In genomic region chr16:95189114-95189513, GRCm38 (mm10) we compare ENCODE assay signal across 22 mouse cellular contexts.
A peak's percentile ranks its signal among the peaks of the same experiment; 100 is the strongest.
DNase-seq lines count a peak whose midpoint lies in the region; ATAC-seq and TF ChIP-seq lines count a peak whose summit lies in the region.
"Had no signal": no experiment of that assay in that cellular context is flagged by ENCODE, and none has a peak within 500 bp of the region (broad histone marks: within the 10 kb centered on the region; RNA-seq: fewer than 3 reads in every experiment).

No protein-coding gene starts in this region.

- ATAC-seq in lung, postnatal 0 days = no peak
- ATAC-seq in CD4-positive, CD25-positive, alpha-beta regulatory T cell, adult 4 months = peak; percentile 97
- ATAC-seq in activated CD4-positive, CD25-positive, alpha-beta regulatory T cell, adult 4 months = peak; percentile 97
- no peak for ATAC-seq in intestine, postnatal 0 days
- ATAC-seq: hindbrain, embryonic 16.5 days; liver, postnatal 0 days; midbrain, embryonic 15.5 days had no signal

- no peak overlapping the region for H3K4me3 ChIP-seq in lung, postnatal 0 days (ENCODE audit: low read depth, low read length)
- H3K4me3 ChIP-seq in intestine, postnatal 0 days (ENCODE audit: low read depth, low read length) = no peak overlapping the region
- no peak overlapping the region for H3K4me3 ChIP-seq in heart, adult 2 months
- H3K4me3 ChIP-seq: embryonic facial prominence, embryonic 15.5 days; midbrain, embryonic 15.5 days had no signal

- TF ChIP-seq EP300 in lung, postnatal 0 days (IDR thresholded peaks at IDR 0.05) = no peak
- TF ChIP-seq EP300 in heart, adult 2 months (IDR thresholded peaks at IDR 0.05; ENCODE audit: insufficient read depth, low read depth, low read length) = no peak

- H3K36me3 ChIP-seq in lung, postnatal 0 days (ENCODE audit: insufficient read depth, low read length) = no peaks in the 10 kb centered on the region
- no peaks in the 10 kb centered on the region for H3K36me3 ChIP-seq in intestine, postnatal 0 days (ENCODE audit: control insufficient read depth, insufficient read depth)
- H3K36me3 ChIP-seq in heart, adult 2 months (ENCODE audit: control insufficient read depth, insufficient read depth, low read length) = no peaks in the 10 kb centered on the region
- H3K36me3 ChIP-seq: embryonic facial prominence, embryonic 15.5 days; midbrain, embryonic 15.5 days had no signal

- no peaks in the 10 kb centered on the region for H3K4me1 ChIP-seq in lung, postnatal 0 days (ENCODE audit: insufficient read depth, low read depth, low read length)
- no peaks in the 10 kb centered on the region for H3K4me1 ChIP-seq in intestine, postnatal 0 days (replicated peaks; ENCODE audit: control insufficient read depth, insufficient read depth, low read length)
- no peaks in the 10 kb centered on the region for H3K4me1 ChIP-seq in heart, adult 2 months (ENCODE audit: control insufficient read depth, insufficient read depth, low read length)
- H3K4me1 ChIP-seq: embryonic facial prominence, embryonic 15.5 days; midbrain, embryonic 15.5 days had no signal

- WGBS in lung, postnatal 0 days = 79% methylated on average over 8 of the region's 8 CpGs
- 87% methylated on average over 8 of the region's 8 CpGs for WGBS in intestine, postnatal 0 days
- WGBS in heart, adult 2 months = 77% methylated on average over 8 of the region's 8 CpGs

- TF ChIP-seq CTCF in lung, postnatal 0 days (IDR thresholded peaks at IDR 0.05) = 0 out of 2 replicates have a peak, but pooled peaks have one; percentile 11
- TF ChIP-seq CTCF in intestine, postnatal 0 days (IDR thresholded peaks at IDR 0.05; ENCODE audit: low read depth) = no peak
- no peak for TF ChIP-seq CTCF in heart, adult 2 months (IDR thresholded peaks at IDR 0.05)

- no peaks in the 10 kb centered on the region for H3K27me3 ChIP-seq in lung, postnatal 0 days (replicated peaks; ENCODE audit: insufficient read depth, low read length)
- no peaks in the 10 kb centered on the region for H3K27me3 ChIP-seq in intestine, postnatal 0 days (replicated peaks; ENCODE audit: control insufficient read depth, insufficient read depth, low read length)
- H3K27me3 ChIP-seq in heart, adult 2 months (ENCODE audit: control insufficient read depth, insufficient read depth, low read length) = no peaks in the 10 kb centered on the region
- H3K27me3 ChIP-seq: embryonic facial prominence, embryonic 15.5 days; midbrain, embryonic 15.5 days had no signal

- H3K27ac ChIP-seq in lung, postnatal 0 days (ENCODE audit: low read length) = no peak overlapping the region
- H3K27ac ChIP-seq in intestine, postnatal 0 days (ENCODE audit: low read depth, low read length) = no peak overlapping the region
- H3K27ac ChIP-seq in heart, adult 2 months = no peak overlapping the region
- H3K27ac ChIP-seq: embryonic facial prominence, embryonic 15.5 days; macrophage; midbrain, embryonic 15.5 days had no signal

- no peak overlapping the region for H3K4me2 ChIP-seq in lung, postnatal 0 days (replicated peaks; ENCODE audit: low read depth, low read length)
- no peak overlapping the region for H3K4me2 ChIP-seq in intestine, postnatal 0 days (replicated peaks; ENCODE audit: low read depth)
- H3K4me2 ChIP-seq: embryonic facial prominence, embryonic 15.5 days; heart, embryonic 11.5 days; midbrain, embryonic 15.5 days had no signal

- no peak for TF ChIP-seq POLR2A in heart, adult 2 months (IDR thresholded peaks at IDR 0.05; ENCODE audit: insufficient read depth, low read depth, low read length)

- no peak for DNase-seq in lung, postnatal 0 days (ENCODE audit: low spot score)
- DNase-seq in lung, postnatal 36 days = no peak
- DNase-seq in naive thymus-derived CD4-positive, alpha-beta T cell, adult 2 months (ENCODE audit: low read depth) = peak; percentile 87
- no peak for DNase-seq in layer of hippocampus, adult 9-10 months (ENCODE audit: low spot score)
- no peak for DNase-seq in heart, adult 2 months
- DNase-seq: cerebellum, adult 9-11 months; embryo, embryonic 11 days; gastrocnemius, postnatal 14 days; kidney, adult 2 months; kidney, postnatal 25 days; liver; liver, postnatal 0 days; spleen, adult 18-20 months; thymus, postnatal 4 days had no signal

- no peaks in the 10 kb centered on the region for H3K9me3 ChIP-seq in lung, postnatal 0 days (ENCODE audit: low read length)
- no peaks in the 10 kb centered on the region for H3K9me3 ChIP-seq in intestine, postnatal 0 days (ENCODE audit: control insufficient read depth)
- H3K9me3 ChIP-seq: embryonic facial prominence, embryonic 15.5 days; midbrain, embryonic 15.5 days had no signal

- intact Hi-C loops in heart, adult 2 months (cut with DNase I) = no loop called here

- H3K79me2 ChIP-seq in heart, adult 2 months (replicated peaks; ENCODE audit: control insufficient read depth, insufficient read depth, low read length) = no peaks in the 10 kb centered on the region

- no peak overlapping the region for H3K9ac ChIP-seq in lung, postnatal 0 days (replicated peaks; ENCODE audit: low read depth)
- H3K9ac ChIP-seq in intestine, postnatal 0 days (ENCODE audit: low read depth, low read length) = no peak overlapping the region
- no peak overlapping the region for H3K9ac ChIP-seq in heart, adult 2 months (ENCODE audit: low read depth, low read length)
- H3K9ac ChIP-seq: embryonic facial prominence, embryonic 15.5 days; liver, postnatal 0 days; midbrain, embryonic 15.5 days had no signal

Comparison
In these comparisons a context has a peak if more than half of its experiments do, and no peak if none do; other contexts are left out.
1. ATAC-seq: peak in CD4-positive, CD25-positive, alpha-beta regulatory T cell, adult 4 months (single experiment) and activated CD4-positive, CD25-positive, alpha-beta regulatory T cell, adult 4 months (single experiment); none in lung, postnatal 0 days (single experiment) and intestine, postnatal 0 days (single experiment).